Mouse (Mus musculus): Measurements from ENCODE around the gene Lrp1.

GRCm38 (mm10) chr10:127509837-127510701 lies 110.9 kb downstream of the Lrp1 start:
- no peak for TF ChIP-seq CTCF (IDR thresholded peaks at IDR 0.05; ENCODE audit: borderline replicate concordance, insufficient read depth, low read length)
- TF ChIP-seq POLR2A (IDR thresholded peaks at IDR 0.05; ENCODE audit: low read depth, low read length) = no peak

All from embryonic fibroblast, embryonic 13.5 days (primary cell).